Mouse (Mus musculus) kidney, adult 2 months (tissue): ENCODE results near the gene Olfr317.
"Not testable (repeated sequence)": the region's sequence is repeated elsewhere in the genome, so short reads cannot be mapped to it uniquely, and the experiment has no call there.

ENCODE experiments used
- CTCF ChIP-seq: fragments of 200-500 bp; conservative IDR thresholded peaks from 2 replicates; pipeline ENCODE4 v1.5.1; 2011; ENCODE audit warnings: low read depth, mild to moderate bottlenecking, control low read depth, low read length, moderate library complexity, mixed read lengths; ENCODE audit not compliant: insufficient read depth, insufficient read length
- POLR2A ChIP-seq: fragments of 200-500 bp; IDR thresholded peaks from one replicate; pipeline ENCODE4 v1.6.1; 2011; ENCODE audit warnings: low read depth, low read length, control low read depth

GRCm38 (mm10) chr11:58751096-58751495 lies 12.1 kb upstream of the Olfr317 start:
- TF ChIP-seq CTCF, POLR2A: not testable (repeated sequence)
